Mouse (Mus musculus) MEL (cell line): Measurements from ENCODE around the gene Dnajb5. TPM values are rescaled to one million over a fixed set of nuclear protein-coding genes. Genes with fewer than 3 reads are reported as not detected.

Source experiments
- DNase-seq: peaks from one replicate; pipeline ENCODE4 v3.0.0; 2011; ENCODE audit warnings: low read depth, low spot score
- H3K27ac ChIP-seq: 2 replicates; pipeline ENCODE4 v1.5.1; 2012; ENCODE audit warnings: low read depth, mild to moderate bottlenecking, control low read depth, low read length, moderate library complexity; ENCODE audit not compliant: control insufficient read depth
- H3K27me3 ChIP-seq, 2 experiments: fragments of 150-350 bp in 1 of 2; sonication (generic) in 1 of 2; 2 replicates each; pipeline ENCODE4 v1.6.1; 2012; ENCODE audit warnings: low read length in 2 of 2, mild to moderate bottlenecking in 2 of 2, improper control_type of control experiment in 1 of 2, moderate library complexity in 1 of 2; ENCODE audit not compliant: insufficient read depth in 2 of 2, control insufficient read depth in 1 of 2
- H3K36me3 ChIP-seq, 2 experiments: 2 replicates each; pipeline ENCODE4 v1.6.1; 2012 to 2014; ENCODE audit warnings: low read length in 2 of 2, improper control_type of control experiment in 1 of 2, inconsistent platforms in 1 of 2, mild to moderate bottlenecking in 1 of 2; ENCODE audit not compliant: insufficient read depth in 2 of 2, control insufficient read depth in 1 of 2
- H3K4me1 ChIP-seq, 2 experiments: fragments of 150-350 bp in 1 of 2; sonication (generic) in 1 of 2; 2 replicates each; pipeline ENCODE4 v1.6.1; 2012; ENCODE audit warnings: low read length in 2 of 2, improper control_type of control experiment in 1 of 2, mild to moderate bottlenecking in 1 of 2; ENCODE audit not compliant: insufficient read depth in 2 of 2, control insufficient read depth in 1 of 2
- H3K4me3 ChIP-seq, 2 experiments: fragments of 150-350 bp in 1 of 2; sonication (generic) in 1 of 2; 2 replicates each; pipeline ENCODE4 v1.5.1; 2012; ENCODE audit warnings: low read depth in 2 of 2, low read length in 2 of 2, mild to moderate bottlenecking in 2 of 2, moderate library complexity in 2 of 2, control low read depth in 1 of 2, improper control_type of control experiment in 1 of 2; ENCODE audit not compliant: control insufficient read depth in 1 of 2, insufficient read depth in 1 of 2
- H3K79me2 ChIP-seq: 2 replicates; pipeline ENCODE4 v1.6.1; 2012; ENCODE audit warnings: mild to moderate bottlenecking, low read length, moderate library complexity; ENCODE audit not compliant: control insufficient read depth, poor library complexity, insufficient read depth
- H3K9ac ChIP-seq: 2 replicates; pipeline ENCODE4 v1.6.1; 2012; ENCODE audit warnings: low read depth, mild to moderate bottlenecking, control low read depth, low read length, moderate library complexity; ENCODE audit not compliant: control insufficient read depth, poor library complexity, severe bottlenecking
- H3K9me3 ChIP-seq: fragments of 150-350 bp; sonication (generic); replicated peaks from 2 replicates; pipeline ENCODE4 v1.6.1; 2012; ENCODE audit warnings: mild to moderate bottlenecking, low read length, improper control_type of control experiment, moderate library complexity; ENCODE audit not compliant: insufficient read depth
- BHLHE40 ChIP-seq: IDR thresholded peaks from 2 replicates; pipeline ENCODE4 v1.6.1; 2012; ENCODE audit warnings: low read depth, mild to moderate bottlenecking, inconsistent platforms, low read length, improper control_type of control experiment, borderline replicate concordance
- CHD2 ChIP-seq: IDR thresholded peaks from 2 replicates; pipeline ENCODE4 v1.6.1; 2011; ENCODE audit warnings: low read length, improper control_type of control experiment
- CTCF ChIP-seq, 3 experiments: IDR thresholded peaks in 2 of 3; conservative IDR thresholded peaks in 1 of 3; 2 replicates each; pipeline ENCODE4 v1.5.1; 2011 to 2012; ENCODE audit warnings: low read length in 3 of 3, low read depth in 2 of 3, mild to moderate bottlenecking in 2 of 3, improper control_type of control experiment in 1 of 3, inconsistent platforms in 1 of 3, mixed read lengths in 1 of 3, moderate library complexity in 1 of 3; ENCODE audit not compliant: control insufficient read depth in 1 of 3, insufficient read depth in 1 of 3, poor library complexity in 1 of 3, severe bottlenecking in 1 of 3
- ELF1 ChIP-seq: IDR thresholded peaks from 2 replicates; pipeline ENCODE4 v1.6.1; 2014; ENCODE audit warnings: low read depth, mild to moderate bottlenecking, inconsistent platforms, low read length, improper control_type of control experiment, moderate library complexity
- EP300 ChIP-seq, 2 experiments: IDR thresholded peaks; 2 replicates each; pipeline ENCODE4 v1.6.1; 2011; ENCODE audit warnings: improper control_type of control experiment in 2 of 2, low read length in 2 of 2, low read depth in 1 of 2, mild to moderate bottlenecking in 1 of 2
- GABPA ChIP-seq: IDR thresholded peaks from 2 replicates; pipeline ENCODE4 v1.6.1; 2012; ENCODE audit warnings: low read depth, mild to moderate bottlenecking, inconsistent platforms, low read length, improper control_type of control experiment, moderate library complexity
- MAFK ChIP-seq: IDR thresholded peaks from 2 replicates; pipeline ENCODE4 v1.6.1; 2011; ENCODE audit warnings: low read depth, mild to moderate bottlenecking, low read length, improper control_type of control experiment, borderline replicate concordance
- MAZ ChIP-seq: IDR thresholded peaks from 2 replicates; pipeline ENCODE4 v1.6.1; 2012; ENCODE audit warnings: low read depth, mild to moderate bottlenecking, inconsistent platforms, low read length, improper control_type of control experiment
- MEF2A ChIP-seq: IDR thresholded peaks from 2 replicates; pipeline ENCODE4 v1.6.1; 2014; ENCODE audit warnings: low read depth, mild to moderate bottlenecking, inconsistent platforms, low read length, improper control_type of control experiment; ENCODE audit not compliant: poor library complexity, insufficient replicate concordance, severe bottlenecking; ENCODE audit errors: extremely low read depth
- MYB ChIP-seq: IDR thresholded peaks from 2 replicates; pipeline ENCODE4 v1.6.1; 2011; ENCODE audit warnings: mild to moderate bottlenecking, low read depth, low read length, improper control_type of control experiment
- NRF1 ChIP-seq: IDR thresholded peaks from 2 replicates; pipeline ENCODE4 v1.6.1; 2014; ENCODE audit warnings: low read depth, mild to moderate bottlenecking, inconsistent platforms, low read length, improper control_type of control experiment, moderate library complexity; ENCODE audit not compliant: poor library complexity, insufficient read depth, severe bottlenecking
- POLR2A ChIP-seq, 2 experiments: IDR thresholded peaks; 2 replicates each; pipeline ENCODE4 v1.6.1; 2011 to 2012; ENCODE audit warnings: low read length in 2 of 2, mild to moderate bottlenecking in 2 of 2, control low read depth in 1 of 2, improper control_type of control experiment in 1 of 2, low read depth in 1 of 2, moderate library complexity in 1 of 2; ENCODE audit not compliant: control insufficient read depth in 1 of 2, insufficient read depth in 1 of 2, poor library complexity in 1 of 2
- POLR2AphosphoS2 ChIP-seq: IDR thresholded peaks from 2 replicates; pipeline ENCODE4 v1.6.1; 2011; ENCODE audit warnings: low read length, improper control_type of control experiment
- POLR2AphosphoS5 ChIP-seq: IDR thresholded peaks from 2 replicates; pipeline ENCODE4 v1.6.1; 2012; ENCODE audit warnings: low read depth, borderline replicate concordance, mild to moderate bottlenecking, inconsistent platforms, low read length, moderate library complexity, mixed read lengths
- RAD21 ChIP-seq: IDR thresholded peaks from 2 replicates; pipeline ENCODE4 v1.6.1; 2011; ENCODE audit warnings: mild to moderate bottlenecking, low read depth, low read length, improper control_type of control experiment
- RCOR1 ChIP-seq: IDR thresholded peaks from 2 replicates; pipeline ENCODE4 v1.6.1; 2012; ENCODE audit warnings: low read depth, mild to moderate bottlenecking, inconsistent platforms, low read length, improper control_type of control experiment
- SIN3A ChIP-seq: IDR thresholded peaks from 2 replicates; pipeline ENCODE4 v1.6.1; 2012; ENCODE audit warnings: low read length, improper control_type of control experiment, inconsistent platforms
- SMC3 ChIP-seq: IDR thresholded peaks from 2 replicates; pipeline ENCODE4 v1.6.1; 2011; ENCODE audit warnings: low read depth, low read length, improper control_type of control experiment
- TCF12 ChIP-seq: IDR thresholded peaks from 2 replicates; pipeline ENCODE4 v1.6.1; 2014; ENCODE audit warnings: low read depth, mild to moderate bottlenecking, inconsistent platforms, low read length, improper control_type of control experiment, moderate library complexity
- USF2 ChIP-seq, 2 experiments: IDR thresholded peaks; 2 replicates each; pipeline ENCODE4 v1.6.1; 2011 to 2012; ENCODE audit warnings: improper control_type of control experiment in 2 of 2, low read length in 2 of 2, borderline replicate concordance in 1 of 2, inconsistent platforms in 1 of 2, low read depth in 1 of 2, mild to moderate bottlenecking in 1 of 2; ENCODE audit not compliant: insufficient read depth in 1 of 2
- ZC3H11A ChIP-seq: IDR thresholded peaks from 2 replicates; pipeline ENCODE4 v1.6.1; 2012; ENCODE audit warnings: low read depth, mild to moderate bottlenecking, inconsistent platforms, low read length, improper control_type of control experiment
- ZKSCAN1 ChIP-seq: IDR thresholded peaks from 2 replicates; pipeline ENCODE4 v1.6.1; 2012; ENCODE audit warnings: low read depth, mild to moderate bottlenecking, inconsistent platforms, low read length, improper control_type of control experiment, moderate library complexity
- polyA plus RNA-seq, 2 experiments: library from polyadenylated mRNA; stranded (reverse) in 1 of 2; unstranded in 1 of 2; fragments of >175 nt in 1 of 2; fragments of >200 nt in 1 of 2; gene quantifications; 2 replicates each; pipeline versions ENCODE4 v1.2.1 to v1.2.4; 2012; ENCODE audit warnings: low replicate concordance in 2 of 2, low read depth in 1 of 2; ENCODE audit not compliant: insufficient read length in 2 of 2, insufficient read depth in 1 of 2, missing spikeins in 1 of 2
- total RNA-seq: library from RNA; depleted of rRNA; stranded (reverse); fragments of 300-350 nt; gene quantifications from 2 replicates; pipeline ENCODE4 v1.2.3, GENCODE M21; 2012

The Dnajb5 gene
- total and polyA plus RNA-seq, 3 experiments: 0.73 to 1.8 TPM; not detected in 1

DNA sequence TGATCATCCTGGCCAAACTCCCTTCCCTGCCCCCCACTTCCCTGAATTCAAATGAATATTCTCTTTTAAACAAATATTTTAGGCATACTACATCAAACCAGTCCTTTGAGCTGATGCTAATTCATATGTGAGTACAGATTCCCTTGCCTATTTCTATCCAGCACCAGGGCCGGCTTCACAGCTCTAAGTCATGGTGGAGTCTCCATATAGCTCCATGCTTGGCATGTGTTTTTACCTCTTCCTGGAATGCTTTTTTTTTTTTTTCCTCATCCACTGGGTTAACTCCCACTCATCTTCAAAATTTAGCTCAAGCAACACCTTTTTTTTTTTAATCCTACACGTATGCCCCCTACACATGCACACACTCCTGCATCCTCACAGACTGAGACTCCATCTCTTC, 28.1 kb upstream of the Dnajb5 start:
- no peaks in the 10 kb centered on the region for H3K9me3 ChIP-seq
- no peak for TF ChIP-seq RCOR1
- no peak for TF ChIP-seq NRF1
- TF ChIP-seq CHD2: no peak
- no peak for TF ChIP-seq GABPA
- TF ChIP-seq EP300 (IDR thresholded peaks at IDR 0.05; ENCODE audit: low read depth in 1 of 2, low read length in 2 of 2): no peak
- no peak for TF ChIP-seq MYB
- no peak for TF ChIP-seq POLR2AphosphoS2
- no peak for TF ChIP-seq MAFK
- TF ChIP-seq USF2 (IDR thresholded peaks at IDR 0.05; ENCODE audit: borderline replicate concordance in 1 of 2, insufficient read depth in 1 of 2, low read depth in 1 of 2, low read length in 2 of 2): no peak
- TF ChIP-seq POLR2AphosphoS5: no peak
- no peak for TF ChIP-seq RAD21
- no peak for TF ChIP-seq CTCF (IDR thresholded peaks at IDR 0.05 in 2 of 3, conservative IDR thresholded peaks at IDR 0.05 in 1 of 3; ENCODE audit: control insufficient read depth in 1 of 3, insufficient read depth in 1 of 3, low read depth in 2 of 3, low read length in 3 of 3, poor library complexity in 1 of 3, severe bottlenecking in 1 of 3)
- TF ChIP-seq POLR2A (IDR thresholded peaks at IDR 0.05; ENCODE audit: control insufficient read depth in 1 of 2, insufficient read depth in 1 of 2, low read depth in 1 of 2, low read length in 2 of 2, poor library complexity in 1 of 2): no peak
- no peak overlapping the region for H3K9ac ChIP-seq
- peaks cover 0 to 2% of the 10 kb centered on the region in 2 experiments; a peak in 1 of 4 replicates for H3K27me3 ChIP-seq
- no peak overlapping the region for H3K27ac ChIP-seq
- H3K4me1 ChIP-seq: no peaks in the 10 kb centered on the region
- H3K4me3 ChIP-seq: no peak overlapping the region
- H3K36me3 ChIP-seq: no peaks in the 10 kb centered on the region
- no peaks in the 10 kb centered on the region for H3K79me2 ChIP-seq
- DNase-seq: no peak

GRCm38 (mm10) chr4:42922056-42922455, 27.6 kb upstream of the Dnajb5 start:
- Histone ChIP-seq H3K27ac (no peak overlapping the region), H3K4me3 (no peak overlapping the region), H3K4me1 (no peaks in the 10 kb centered on the region), H3K79me2 (no peaks in the 10 kb centered on the region), H3K27me3 (peaks cover 0 to 2% of the 10 kb centered on the region in 2 experiments; a peak in 1 of 4 replicates), H3K9me3 (no peaks in the 10 kb centered on the region), H3K36me3 (no peaks in the 10 kb centered on the region), H3K9ac (no peak overlapping the region)
- TF ChIP-seq MEF2A: no peak
- no peak for TF ChIP-seq SMC3
- no peak for TF ChIP-seq POLR2AphosphoS5
- TF ChIP-seq MAZ: no peak
- TF ChIP-seq ZKSCAN1: no peak
- TF ChIP-seq GABPA: no peak
- TF ChIP-seq RCOR1: no peak
- TF ChIP-seq ELF1: no peak
- no peak for TF ChIP-seq CTCF (IDR thresholded peaks at IDR 0.05 in 2 of 3, conservative IDR thresholded peaks at IDR 0.05 in 1 of 3; ENCODE audit: control insufficient read depth in 1 of 3, insufficient read depth in 1 of 3, low read depth in 2 of 3, low read length in 3 of 3, poor library complexity in 1 of 3, severe bottlenecking in 1 of 3)
- no peak for TF ChIP-seq BHLHE40
- no peak for TF ChIP-seq RAD21
- TF ChIP-seq TCF12: no peak
- TF ChIP-seq EP300 (IDR thresholded peaks at IDR 0.05; ENCODE audit: low read depth in 1 of 2, low read length in 2 of 2): no peak
- TF ChIP-seq ZC3H11A: no peak
- no peak for TF ChIP-seq SIN3A
- DNase-seq: no peak
